In the genomic region with DNA sequence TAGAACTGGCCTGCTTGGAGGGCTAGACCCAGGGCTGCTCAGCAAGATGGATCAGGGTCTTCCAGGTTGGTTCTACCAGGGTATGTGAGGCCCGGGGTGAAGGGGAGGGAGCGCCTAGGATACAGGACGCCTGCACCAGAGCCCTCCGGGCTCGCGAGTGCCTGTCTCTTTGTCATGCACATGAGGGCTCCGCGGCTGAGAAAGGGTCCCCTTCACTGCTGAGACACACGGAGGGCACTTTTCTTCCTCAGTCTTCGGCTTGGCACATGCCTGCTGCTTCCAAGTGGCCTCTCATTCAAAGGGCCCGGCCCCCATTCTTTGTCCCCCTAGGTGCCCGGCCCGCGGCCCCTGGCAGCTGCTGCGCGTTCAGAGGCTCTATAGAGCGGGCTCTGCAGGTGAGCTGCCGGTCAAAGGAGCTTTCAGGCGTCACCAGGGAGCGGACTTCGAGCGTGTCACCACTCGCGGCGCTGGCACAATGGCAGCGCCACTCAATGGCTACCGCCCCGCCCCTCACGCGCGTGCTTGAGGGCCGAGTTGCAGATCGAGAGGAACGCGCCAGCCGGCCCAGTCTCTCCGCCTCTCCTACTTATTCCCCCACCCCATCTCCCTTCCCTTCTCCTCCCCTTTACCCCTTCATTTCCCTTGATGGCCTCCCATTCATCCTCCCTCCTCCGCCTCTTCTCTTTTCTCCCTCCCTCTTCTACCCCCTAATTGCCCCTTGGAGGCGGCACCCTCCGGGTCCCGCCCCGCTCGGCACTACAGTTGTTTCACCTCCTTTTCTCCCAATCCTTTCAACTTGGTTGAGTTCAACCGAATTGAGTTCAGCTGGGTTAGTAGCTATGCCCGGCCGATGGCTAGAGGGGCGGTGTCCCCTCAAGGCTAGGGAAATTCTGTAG, we compare ENCODE assay signal across 9 mouse cellular contexts. TPM values are rescaled to one million over a fixed set of nuclear protein-coding genes. Genes with fewer than 3 reads are reported as not detected.
A peak's percentile ranks its signal among the peaks of the same experiment; 100 is the strongest.
DNase-seq lines count a peak whose midpoint lies in the region; ATAC-seq and TF ChIP-seq lines count a peak whose summit lies in the region.
"Had no signal": no experiment of that assay in that cellular context is flagged by ENCODE, and none has a peak within 500 bp of the region (broad histone marks: within the 10 kb centered on the region; RNA-seq: fewer than 3 reads in every experiment).

No protein-coding gene starts in this region.

- under 1% methylated on average over 45 of the region's 47 CpGs for WGBS in heart, embryonic 15.5 days
- WGBS in hindbrain, embryonic 14.5 days = under 1% methylated on average over 47 of the region's 47 CpGs
- 2% methylated on average over 47 of the region's 47 CpGs for WGBS in lung, embryonic 14.5 days
- 4% methylated on average over 47 of the region's 47 CpGs for WGBS in olfactory bulb, adult 2 months

- H3K9me3 ChIP-seq in heart, embryonic 15.5 days (replicated peaks) = no peaks in the 10 kb centered on the region
- H3K9me3 ChIP-seq in hindbrain, embryonic 14.5 days (ENCODE audit: control insufficient read depth, low read length) = no peaks in the 10 kb centered on the region
- H3K9me3 ChIP-seq in lung, embryonic 14.5 days (ENCODE audit: low read depth, low read length) = no peaks in the 10 kb centered on the region

- H3K9ac ChIP-seq in heart, embryonic 15.5 days = no peak overlapping the region
- H3K9ac ChIP-seq in hindbrain, embryonic 14.5 days = peak overlapping the region; percentile 66
- H3K9ac ChIP-seq in lung, embryonic 14.5 days = peak overlapping the region; percentile 40

- no peak for DNase-seq in heart, postnatal 25 days (ENCODE audit: low spot score)
- peak; percentile 29 for DNase-seq in brain, adult 2 months (ENCODE audit: low read depth, low spot score)
- peak; percentile 75 for DNase-seq in hindbrain, embryonic 14.5 days (ENCODE audit: low spot score)
- DNase-seq in lung, embryonic 14.5 days = peak; percentile 70
- no peak for DNase-seq in layer of hippocampus, adult 9-11 months
- no peak for DNase-seq in gastrocnemius, postnatal 4 days (ENCODE audit: low spot score in 2 of 2)

- peak overlapping the region; percentile 62 for H3K4me2 ChIP-seq in heart, embryonic 15.5 days
- H3K4me2 ChIP-seq in hindbrain, embryonic 14.5 days (replicated peaks) = peak overlapping the region; percentile 83
- peak overlapping the region; percentile 74 for H3K4me2 ChIP-seq in lung, embryonic 14.5 days

- no peak overlapping the region for H3K27ac ChIP-seq in heart, embryonic 15.5 days
- peak overlapping the region; percentile 27; the same call in 1 of the 2 replicates for H3K27ac ChIP-seq in hindbrain, embryonic 14.5 days
- H3K27ac ChIP-seq in lung, embryonic 14.5 days (ENCODE audit: low read depth) = no peak overlapping the region
- H3K27ac ChIP-seq in olfactory bulb, adult 2 months (ENCODE audit: insufficient read depth, low read depth, low read length) = no peak overlapping the region

- peaks cover 99% of the 10 kb centered on the region for H3K27me3 ChIP-seq in heart, embryonic 15.5 days
- H3K27me3 ChIP-seq in hindbrain, embryonic 14.5 days (ENCODE audit: control insufficient read depth, insufficient read depth, low read length) = peaks cover 17% of the 10 kb centered on the region; the same call in 1 of the 2 replicates
- peaks cover 68% of the 10 kb centered on the region for H3K27me3 ChIP-seq in lung, embryonic 14.5 days (ENCODE audit: insufficient read depth, low read length)

- intact Hi-C loops in heart, postnatal 25 days (cut with DNase I) = no loop called here

- peaks cover 20% of the 10 kb centered on the region for H3K4me1 ChIP-seq in heart, embryonic 15.5 days (replicated peaks)
- H3K4me1 ChIP-seq in hindbrain, embryonic 14.5 days (replicated peaks; ENCODE audit: control insufficient read depth, insufficient read depth, low read length) = peaks cover 39% of the 10 kb centered on the region
- H3K4me1 ChIP-seq in lung, embryonic 14.5 days (ENCODE audit: insufficient read depth) = 0 out of 2 replicates have a peak, but pooled peaks cover 6% of the 10 kb centered on the region
- H3K4me1 ChIP-seq in olfactory bulb, adult 2 months (ENCODE audit: control insufficient read depth, insufficient read depth, low read length) = peaks cover 26% of the 10 kb centered on the region

- ATAC-seq in heart, embryonic 15.5 days (replicated peaks; ENCODE audit: insufficient number of reproducible peaks, insufficient read depth, low FRiP score, low read depth) = no peak
- ATAC-seq in hindbrain, embryonic 14.5 days (ENCODE audit: low FRiP score) = peak; percentile 55
- peak; percentile 29; the same call in 1 of the 2 replicates for ATAC-seq in lung, embryonic 14.5 days (ENCODE audit: insufficient read depth)

- TF ChIP-seq CTCF in lung, embryonic 14.5 days (IDR thresholded peaks at IDR 0.05; ENCODE audit: low read depth) = no peak
- TF ChIP-seq CTCF in olfactory bulb, adult 2 months (IDR thresholded peaks at IDR 0.05; ENCODE audit: insufficient read depth, low read depth, low read length) = no peak

- peak overlapping the region; percentile 41 for H3K4me3 ChIP-seq in heart, embryonic 15.5 days
- peak overlapping the region; percentile 30 for H3K4me3 ChIP-seq in hindbrain, embryonic 14.5 days (replicated peaks; ENCODE audit: low read length)
- peak overlapping the region; percentile 36 for H3K4me3 ChIP-seq in lung, embryonic 14.5 days (ENCODE audit: low read depth, low read length)
- H3K4me3 ChIP-seq in olfactory bulb, adult 2 months (ENCODE audit: insufficient read depth, low read depth, low read length) = peak overlapping the region; percentile 29

- H3K36me3 ChIP-seq in heart, embryonic 15.5 days = no peaks in the 10 kb centered on the region
- no peaks in the 10 kb centered on the region for H3K36me3 ChIP-seq in hindbrain, embryonic 14.5 days (replicated peaks; ENCODE audit: control insufficient read depth, insufficient read depth)
- no peaks in the 10 kb centered on the region for H3K36me3 ChIP-seq in lung, embryonic 14.5 days (ENCODE audit: insufficient read depth)

- no peak for TF ChIP-seq POLR2A in olfactory bulb, adult 2 months (IDR thresholded peaks at IDR 0.05; ENCODE audit: insufficient read depth, low read depth, low read length)

RNA-seq across cellular contexts. Expression of a gene that starts 12.3 kb away (rescaled TPM):
- polyA plus RNA-seq in heart, embryonic 15.5 days (2015; fragmentation: Nextera tagmentation; extraction: Ambion mirVana) = not detected in 2 replicates
- total RNA-seq in heart, postnatal 25 days (2021) = not detected
- 8.1 and 9.0 TPM in 2 replicates for polyA plus RNA-seq in hindbrain, embryonic 14.5 days (2014; fragmentation: Nextera tagmentation; extraction: Ambion mirVana)
- polyA plus RNA-seq in lung, embryonic 14.5 days (2014; fragmentation: Nextera tagmentation; extraction: Ambion mirVana) = not detected in 2 replicates
- polyA plus RNA-seq in olfactory bulb, adult 2 months (2012; ENCODE audit: insufficient read depth, insufficient read length, low replicate concordance, missing spikeins) = not detected in 2 replicates
- not detected for total RNA-seq in gastrocnemius, postnatal 4 days (2021)
- total RNA-seq: hematopoietic stem cell, adult 5-6 weeks had no signal

RNA-seq across cellular contexts. Expression of a gene that starts 21.2 kb away (rescaled TPM):
- 0.45 and 0.67 TPM in 2 replicates for polyA plus RNA-seq in heart, embryonic 15.5 days (2015; fragmentation: Nextera tagmentation; extraction: Ambion mirVana)
- total RNA-seq in heart, postnatal 25 days (2021) = not detected
- polyA plus RNA-seq in hindbrain, embryonic 14.5 days (2014; fragmentation: Nextera tagmentation; extraction: Ambion mirVana) = 257 and 303 TPM in 2 replicates
- 0.46 TPM in 1 of 2 replicates, not detected in the other for polyA plus RNA-seq in lung, embryonic 14.5 days (2014; fragmentation: Nextera tagmentation; extraction: Ambion mirVana)
- polyA plus RNA-seq in olfactory bulb, adult 2 months (2012; ENCODE audit: insufficient read depth, insufficient read length, low replicate concordance, missing spikeins) = not detected in 2 replicates
- total RNA-seq in gastrocnemius, postnatal 4 days (2021) = not detected
- total RNA-seq: hematopoietic stem cell, adult 5-6 weeks had no signal

RNA-seq across cellular contexts. Expression of a gene that starts 24.7 kb away (rescaled TPM):
- polyA plus RNA-seq in heart, embryonic 15.5 days (2015; fragmentation: Nextera tagmentation; extraction: Ambion mirVana) = 27.4 and 37.0 TPM in 2 replicates
- 10 to 100 TPM; 25.4 to 27.2 TPM for total RNA-seq in heart, postnatal 25 days (2021)
- polyA plus RNA-seq in hindbrain, embryonic 14.5 days (2014; fragmentation: Nextera tagmentation; extraction: Ambion mirVana) = 57.8 and 58.7 TPM in 2 replicates
- 63.0 and 65.8 TPM in 2 replicates for polyA plus RNA-seq in lung, embryonic 14.5 days (2014; fragmentation: Nextera tagmentation; extraction: Ambion mirVana)
- polyA plus RNA-seq in olfactory bulb, adult 2 months (2012; ENCODE audit: insufficient read depth, insufficient read length, low replicate concordance, missing spikeins) = not detected in 2 replicates
- total RNA-seq in gastrocnemius, postnatal 4 days (2021) = 10 to 100 TPM; 34.6 to 38.0 TPM

RNA-seq across cellular contexts. Expression of a gene that starts 25.0 kb away (rescaled TPM):
- polyA plus RNA-seq in heart, embryonic 15.5 days (2015; fragmentation: Nextera tagmentation; extraction: Ambion mirVana) = 27.6 and 32.0 TPM in 2 replicates
- 10 to 100 TPM; 10.9 to 11.2 TPM for total RNA-seq in heart, postnatal 25 days (2021)
- 52.3 and 53.2 TPM in 2 replicates for polyA plus RNA-seq in hindbrain, embryonic 14.5 days (2014; fragmentation: Nextera tagmentation; extraction: Ambion mirVana)
- 39.1 and 39.5 TPM in 2 replicates for polyA plus RNA-seq in lung, embryonic 14.5 days (2014; fragmentation: Nextera tagmentation; extraction: Ambion mirVana)
- not detected in 2 replicates for polyA plus RNA-seq in olfactory bulb, adult 2 months (2012; ENCODE audit: insufficient read depth, insufficient read length, low replicate concordance, missing spikeins)
- 10 to 100 TPM; 11.0 to 11.2 TPM for total RNA-seq in gastrocnemius, postnatal 4 days (2021)

RNA-seq across cellular contexts. Expression of a gene that starts 32.0 kb away (rescaled TPM):
- 0.29 TPM in 1 of 2 replicates, not detected in the other for polyA plus RNA-seq in heart, embryonic 15.5 days (2015; fragmentation: Nextera tagmentation; extraction: Ambion mirVana)
- total RNA-seq in heart, postnatal 25 days (2021) = not detected
- not detected in 2 replicates for polyA plus RNA-seq in hindbrain, embryonic 14.5 days (2014; fragmentation: Nextera tagmentation; extraction: Ambion mirVana)
- 0.43 TPM in 1 of 2 replicates, not detected in the other for polyA plus RNA-seq in lung, embryonic 14.5 days (2014; fragmentation: Nextera tagmentation; extraction: Ambion mirVana)
- polyA plus RNA-seq in olfactory bulb, adult 2 months (2012; ENCODE audit: insufficient read depth, insufficient read length, low replicate concordance, missing spikeins) = not detected in 2 replicates
- total RNA-seq in gastrocnemius, postnatal 4 days (2021) = not detected
- total RNA-seq: hematopoietic stem cell, adult 5-6 weeks had no signal

Comparison
In these comparisons a context has a peak if more than half of its experiments do, and no peak if none do; other contexts are left out.
1. DNase-seq: peak in brain, adult 2 months (single experiment), hindbrain, embryonic 14.5 days (single experiment) and lung, embryonic 14.5 days (single experiment); none in heart, postnatal 25 days (single experiment), layer of hippocampus, adult 9-11 months (single experiment) and gastrocnemius, postnatal 4 days (0 of 2).
2. Peak in every context shown above with its lines, with median percentiles within 50 percentile points of each other: H3K4me2 ChIP-seq and H3K4me3 ChIP-seq.